Mouse (Mus musculus) small intestine, adult 2 months (tissue): ENCODE data around the gene Ccdc107.

Experiments
- CTCF ChIP-seq: fragments of 200-500 bp; IDR thresholded peaks from 2 replicates; pipeline ENCODE4 v1.5.1; 2012; ENCODE audit warnings: low read depth, mild to moderate bottlenecking, control low read depth, inconsistent platforms, low read length, moderate library complexity, mixed read lengths; ENCODE audit not compliant: insufficient replicate concordance, insufficient read length; ENCODE audit errors: extremely low read depth
- POLR2A ChIP-seq: fragments of 200-500 bp; IDR thresholded peaks from 2 replicates; pipeline ENCODE4 v1.6.1; 2012; ENCODE audit warnings: low read depth, mild to moderate bottlenecking, control low read depth, inconsistent platforms, low read length, moderate library complexity

DNA sequence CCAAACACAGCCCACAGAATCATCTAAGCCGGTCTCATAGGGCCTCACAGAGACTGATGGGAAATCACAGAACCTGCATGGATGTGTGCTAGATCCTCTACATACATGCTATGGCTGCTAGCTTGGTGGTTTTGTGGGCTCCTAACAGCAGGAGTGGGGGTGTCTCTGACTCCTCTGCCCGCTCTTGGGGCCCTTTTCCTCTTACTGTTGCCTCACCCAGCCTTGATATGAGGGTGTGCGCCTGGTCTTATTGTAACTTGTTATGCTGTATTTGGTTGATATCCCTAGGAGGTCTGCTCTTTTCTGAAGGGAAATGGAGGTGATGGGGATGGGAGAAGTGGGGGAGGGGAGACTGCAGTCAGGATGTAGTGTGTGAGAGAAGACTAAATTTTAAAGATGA, 3.1 kb upstream of the Ccdc107 start:
- no peak for TF ChIP-seq POLR2A
- TF ChIP-seq CTCF = no peak
